Mouse (Mus musculus): ENCODE measurements at regions not wholly inside any gene's neighbourhood (a gene's known extent, or its start where the extent isn't known, plus 50 kb on each side); places are given as distances from the start of the nearest gene placed in this dataset.

DNA sequence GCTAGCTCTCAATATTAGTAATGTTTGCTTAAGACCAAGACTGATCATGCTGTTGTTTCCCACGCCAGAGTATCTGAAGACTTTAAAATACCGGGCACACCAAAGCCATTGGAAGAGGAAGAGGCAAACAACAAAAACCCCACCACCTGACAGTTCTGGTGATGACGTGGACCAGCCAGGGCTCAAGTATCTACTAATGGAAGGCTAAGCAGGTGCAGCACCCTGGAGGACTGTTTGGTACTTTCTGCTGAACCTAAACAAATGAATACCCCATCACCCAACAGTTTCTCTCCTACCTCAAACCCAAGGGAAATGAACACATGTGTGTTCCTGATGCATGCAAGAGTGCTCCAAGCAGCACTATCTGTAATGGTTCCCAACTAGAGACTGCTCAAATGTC lies 160.3 kb upstream of the Prdm1 start:
- Histone ChIP-seq H3K36me3 (ENCODE audit: control insufficient read depth, insufficient read depth, low read length) (no peaks in the 10 kb centered on the region), H3K9ac (ENCODE audit: low read length) (no peak overlapping the region), H3K9me3 (replicated peaks; ENCODE audit: control insufficient read depth, low read length) (no peaks in the 10 kb centered on the region), H3K27ac (ENCODE audit: low read depth, low read length) (no peak overlapping the region), H3K4me1 (ENCODE audit: control insufficient read depth, insufficient read depth, low read length) (no peaks in the 10 kb centered on the region), H3K27me3 (replicated peaks; ENCODE audit: control insufficient read depth, insufficient read depth, low read length) (no peaks in the 10 kb centered on the region), H3K4me3 (ENCODE audit: low read depth, low read length) (no peak overlapping the region), H3K4me2 (ENCODE audit: low read length) (no peak overlapping the region)
- DNase-seq (ENCODE audit: low spot score) (no peak), ATAC-seq (no peak)
- WGBS: 85% methylated on average over 3 of the region's 3 CpGs

- H3K27me3 ChIP-seq (replicated peaks; ENCODE audit: control insufficient read depth, insufficient read depth, low read length): no peaks in the 10 kb centered on the region
- no peak for ATAC-seq
- no peak overlapping the region for H3K4me2 ChIP-seq (ENCODE audit: low read length)
- no peaks in the 10 kb centered on the region for H3K4me1 ChIP-seq (ENCODE audit: control insufficient read depth, insufficient read depth, low read length)
- no peaks in the 10 kb centered on the region for H3K36me3 ChIP-seq (ENCODE audit: control insufficient read depth, insufficient read depth, low read length)
- no peak overlapping the region for H3K4me3 ChIP-seq (ENCODE audit: low read depth, low read length)
- H3K27ac ChIP-seq (ENCODE audit: low read depth, low read length): no peak overlapping the region
- 84% methylated on average over 4 of the region's 4 CpGs for WGBS
- H3K9me3 ChIP-seq (replicated peaks; ENCODE audit: control insufficient read depth, low read length): no peaks in the 10 kb centered on the region
- no peak for DNase-seq (ENCODE audit: low spot score)
- no peak overlapping the region for H3K9ac ChIP-seq (ENCODE audit: low read length)
Measured at GRCm38 (mm10) chr10:44686055-44686454, 157.8 kb upstream of the Prdm1 start.

- H3K9me3 ChIP-seq (replicated peaks; ENCODE audit: control insufficient read depth, low read length): no peaks in the 10 kb centered on the region
- no peaks in the 10 kb centered on the region for H3K27me3 ChIP-seq (replicated peaks; ENCODE audit: control insufficient read depth, insufficient read depth, low read length)
- H3K36me3 ChIP-seq (ENCODE audit: control insufficient read depth, insufficient read depth, low read length): no peaks in the 10 kb centered on the region
- ATAC-seq (no peak), DNase-seq (ENCODE audit: low spot score) (no peak)
- H3K9ac ChIP-seq (ENCODE audit: low read length): no peak overlapping the region
- 77% methylated on average over 3 of the region's 3 CpGs for WGBS
- H3K4me1 ChIP-seq (ENCODE audit: control insufficient read depth, insufficient read depth, low read length): no peaks in the 10 kb centered on the region
- H3K4me3 ChIP-seq (ENCODE audit: low read depth, low read length): no peak overlapping the region
- no peak overlapping the region for H3K27ac ChIP-seq (ENCODE audit: low read depth, low read length)
- no peak overlapping the region for H3K4me2 ChIP-seq (ENCODE audit: low read length)
Measured at GRCm38 (mm10) chr10:44685215-44685614, 156.9 kb upstream of the Prdm1 start.

- DNase-seq (ENCODE audit: low spot score): no peak
- no peak overlapping the region for H3K4me3 ChIP-seq (ENCODE audit: low read depth, low read length)
- no peaks in the 10 kb centered on the region for H3K27me3 ChIP-seq (replicated peaks; ENCODE audit: control insufficient read depth, insufficient read depth, low read length)
- H3K9me3 ChIP-seq (replicated peaks; ENCODE audit: control insufficient read depth, low read length): no peaks in the 10 kb centered on the region
- no peaks in the 10 kb centered on the region for H3K4me1 ChIP-seq (ENCODE audit: control insufficient read depth, insufficient read depth, low read length)
- 93% methylated on average over 3 of the region's 3 CpGs for WGBS
- H3K9ac ChIP-seq (ENCODE audit: low read length): no peak overlapping the region
- no peaks in the 10 kb centered on the region for H3K36me3 ChIP-seq (ENCODE audit: control insufficient read depth, insufficient read depth, low read length)
- no peak overlapping the region for H3K27ac ChIP-seq (ENCODE audit: low read depth, low read length)
- no peak for ATAC-seq
- no peak overlapping the region for H3K4me2 ChIP-seq (ENCODE audit: low read length)
Measured at GRCm38 (mm10) chr10:44676506-44676905, 148.2 kb upstream of the Prdm1 start.

DNA sequence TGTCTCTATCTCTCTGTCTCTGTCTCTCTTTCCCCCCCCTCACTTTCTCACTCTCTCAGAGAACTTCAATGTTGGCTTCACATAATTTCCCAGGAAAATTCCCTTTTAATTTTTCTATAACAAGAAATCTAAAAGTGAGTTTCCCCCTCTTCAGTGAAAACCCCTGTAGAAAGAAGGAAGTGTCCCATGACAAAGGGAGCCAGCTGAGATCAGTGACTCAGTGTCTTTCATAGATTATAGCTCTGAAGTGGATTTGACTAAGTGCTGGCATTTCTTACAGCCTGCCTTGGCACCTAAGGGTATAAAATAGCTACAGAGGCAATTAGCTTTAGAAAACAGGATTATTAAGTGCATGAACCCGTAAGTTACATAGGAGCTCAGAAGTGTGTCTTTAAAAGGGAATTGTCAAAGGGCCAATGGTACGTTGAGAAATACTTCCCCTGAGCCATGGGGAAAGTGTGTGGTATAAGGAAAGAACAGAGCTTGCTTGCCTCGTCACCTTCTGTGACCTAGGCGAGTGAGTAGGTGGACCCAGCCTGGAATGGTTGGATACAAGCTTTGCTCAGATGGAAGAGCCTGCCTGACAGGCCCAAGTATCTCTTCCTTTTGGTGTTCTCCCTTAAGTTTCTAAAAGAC lies 137.3 kb upstream of the Prdm1 start:
- Histone ChIP-seq H3K27ac (ENCODE audit: low read depth, low read length) (no peak overlapping the region), H3K36me3 (ENCODE audit: control insufficient read depth, insufficient read depth, low read length) (no peaks in the 10 kb centered on the region), H3K4me1 (ENCODE audit: control insufficient read depth, insufficient read depth, low read length) (no peaks in the 10 kb centered on the region), H3K4me2 (ENCODE audit: low read length) (no peak overlapping the region), H3K9me3 (replicated peaks; ENCODE audit: control insufficient read depth, low read length) (no peaks in the 10 kb centered on the region), H3K4me3 (ENCODE audit: low read depth, low read length) (no peak overlapping the region), H3K27me3 (replicated peaks; ENCODE audit: control insufficient read depth, insufficient read depth, low read length) (no peaks in the 10 kb centered on the region), H3K9ac (ENCODE audit: low read length) (no peak overlapping the region)
- 61% methylated on average over 4 of the region's 4 CpGs for WGBS
- no peak for ATAC-seq
- DNase-seq (ENCODE audit: low spot score): no peak

DNA sequence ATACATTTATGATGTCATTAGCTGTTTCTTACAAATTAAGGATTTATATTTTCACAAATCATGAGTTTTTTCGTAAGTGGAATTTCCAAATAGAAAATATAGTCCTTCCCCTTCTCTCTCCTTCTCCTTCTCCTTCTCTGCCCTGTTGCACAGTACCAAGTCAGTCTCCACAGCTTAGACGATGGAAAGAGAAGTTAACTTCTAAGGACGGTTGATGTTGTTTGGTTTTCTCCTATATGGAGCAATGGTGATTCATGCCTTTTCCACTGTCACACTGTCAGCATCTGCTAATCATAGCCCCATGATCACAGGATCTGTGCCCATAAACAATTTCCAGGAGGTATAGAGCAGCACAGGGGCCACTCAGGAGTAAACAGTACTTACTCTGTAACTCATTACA lies 131.2 kb upstream of the Prdm1 start:
- H3K4me1 ChIP-seq (ENCODE audit: control insufficient read depth, insufficient read depth, low read length): no peaks in the 10 kb centered on the region
- ATAC-seq: no peak
- no peak overlapping the region for H3K4me2 ChIP-seq (ENCODE audit: low read length)
- H3K27ac ChIP-seq (ENCODE audit: low read depth, low read length): no peak overlapping the region
- H3K36me3 ChIP-seq (ENCODE audit: control insufficient read depth, insufficient read depth, low read length): no peaks in the 10 kb centered on the region
- DNase-seq (ENCODE audit: low spot score): no peak
- no peaks in the 10 kb centered on the region for H3K9me3 ChIP-seq (replicated peaks; ENCODE audit: control insufficient read depth, low read length)
- H3K9ac ChIP-seq (ENCODE audit: low read length): no peak overlapping the region
- WGBS: 93% methylated on average over 3 of the region's 3 CpGs
- H3K4me3 ChIP-seq (ENCODE audit: low read depth, low read length): no peak overlapping the region
- no peaks in the 10 kb centered on the region for H3K27me3 ChIP-seq (replicated peaks; ENCODE audit: control insufficient read depth, insufficient read depth, low read length)

GRCm38 (mm10) chr10:44653761-44654160 lies 125.5 kb upstream of the Prdm1 start:
- no peaks in the 10 kb centered on the region for H3K27me3 ChIP-seq (replicated peaks; ENCODE audit: control insufficient read depth, insufficient read depth, low read length)
- H3K9ac ChIP-seq (ENCODE audit: low read length): no peak overlapping the region
- H3K4me1 ChIP-seq (ENCODE audit: control insufficient read depth, insufficient read depth, low read length): no peaks in the 10 kb centered on the region
- no peak overlapping the region for H3K27ac ChIP-seq (ENCODE audit: low read depth, low read length)
- H3K4me3 ChIP-seq (ENCODE audit: low read depth, low read length): no peak overlapping the region
- 76% methylated on average over 5 of the region's 5 CpGs for WGBS
- H3K9me3 ChIP-seq (replicated peaks; ENCODE audit: control insufficient read depth, low read length): no peaks in the 10 kb centered on the region
- no peak for DNase-seq (ENCODE audit: low spot score)
- H3K36me3 ChIP-seq (ENCODE audit: control insufficient read depth, insufficient read depth, low read length): no peaks in the 10 kb centered on the region
- no peak overlapping the region for H3K4me2 ChIP-seq (ENCODE audit: low read length)
- no peak for ATAC-seq

DNA sequence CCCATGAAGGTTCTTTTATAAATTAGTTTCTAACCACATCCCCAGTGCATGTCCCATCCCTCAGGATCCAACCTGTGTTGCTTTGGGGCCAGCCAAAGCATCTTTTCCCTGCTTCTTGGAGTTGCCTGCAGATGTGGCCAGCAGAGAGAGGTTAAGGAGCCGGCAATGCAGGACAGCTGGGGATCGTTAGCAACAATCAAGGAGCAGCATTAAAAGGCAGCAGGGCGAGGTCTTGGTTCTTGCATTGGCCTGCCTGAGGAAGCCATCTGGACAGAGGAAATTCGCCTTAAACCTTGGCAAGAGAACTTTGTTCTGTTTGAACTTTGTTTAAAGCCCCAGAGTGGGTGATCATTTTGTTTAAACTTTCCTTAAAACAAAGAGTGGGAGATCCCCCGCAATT lies 118.7 kb upstream of the Prdm1 start:
- no peak overlapping the region for H3K4me3 ChIP-seq (ENCODE audit: low read depth, low read length)
- H3K27me3 ChIP-seq (replicated peaks; ENCODE audit: control insufficient read depth, insufficient read depth, low read length): no peaks in the 10 kb centered on the region
- WGBS: 49% methylated on average over 5 of the region's 5 CpGs
- H3K36me3 ChIP-seq (ENCODE audit: control insufficient read depth, insufficient read depth, low read length): no peaks in the 10 kb centered on the region
- H3K4me1 ChIP-seq (ENCODE audit: control insufficient read depth, insufficient read depth, low read length): no peaks in the 10 kb centered on the region
- DNase-seq (ENCODE audit: low spot score) (no peak), ATAC-seq (no peak)
- no peaks in the 10 kb centered on the region for H3K9me3 ChIP-seq (replicated peaks; ENCODE audit: control insufficient read depth, low read length)
- H3K4me2 ChIP-seq (ENCODE audit: low read length): no peak overlapping the region
- H3K27ac ChIP-seq (ENCODE audit: low read depth, low read length): no peak overlapping the region
- H3K9ac ChIP-seq (ENCODE audit: low read length): no peak overlapping the region

GRCm38 (mm10) chr10:44646615-44647014 lies 118.3 kb upstream of the Prdm1 start:
- DNase-seq (ENCODE audit: low spot score) (no peak), ATAC-seq (no peak)
- Histone ChIP-seq H3K9ac (ENCODE audit: low read length) (no peak overlapping the region), H3K4me3 (ENCODE audit: low read depth, low read length) (no peak overlapping the region), H3K36me3 (ENCODE audit: control insufficient read depth, insufficient read depth, low read length) (no peaks in the 10 kb centered on the region), H3K9me3 (replicated peaks; ENCODE audit: control insufficient read depth, low read length) (no peaks in the 10 kb centered on the region), H3K27me3 (replicated peaks; ENCODE audit: control insufficient read depth, insufficient read depth, low read length) (no peaks in the 10 kb centered on the region), H3K27ac (ENCODE audit: low read depth, low read length) (no peak overlapping the region), H3K4me1 (ENCODE audit: control insufficient read depth, insufficient read depth, low read length) (no peaks in the 10 kb centered on the region), H3K4me2 (ENCODE audit: low read length) (no peak overlapping the region)
- WGBS: 86% methylated on average over 5 of the region's 5 CpGs

Measured in forebrain, embryonic 14.5 days (tissue).